24 mouse cellular contexts compared by ENCODE assay signal in the genomic region with DNA sequence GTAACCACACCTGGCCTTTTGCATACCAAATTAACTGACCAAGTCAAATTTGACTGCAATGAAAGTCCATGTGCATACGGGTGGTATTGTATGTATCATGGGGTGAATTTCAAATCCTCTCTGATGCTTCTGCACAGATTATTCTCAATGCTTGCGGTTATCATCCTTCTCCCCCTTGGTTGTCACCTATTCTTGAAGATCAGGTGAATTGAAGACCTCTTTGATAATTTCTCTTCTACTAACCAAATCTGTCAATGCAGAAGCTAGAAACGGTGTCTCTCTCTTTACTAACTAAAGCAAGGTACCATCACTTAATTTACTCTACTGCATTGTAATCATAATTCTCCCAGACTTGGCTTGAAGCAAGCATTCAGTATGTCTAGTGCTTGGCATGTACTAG.
"Had no signal": no experiment of that assay in that cellular context is flagged by ENCODE, and none has a peak within 500 bp of the region (broad histone marks: within the 10 kb centered on the region; RNA-seq: fewer than 3 reads in every experiment).

No protein-coding gene starts in this region.

- H3K4me3 ChIP-seq: heart, adult 2 months; heart, embryonic 13.5 days; heart, embryonic 15.5 days; hindbrain, embryonic 12.5 days; kidney, embryonic 15.5 days; limb, embryonic 13.5 days; limb, embryonic 15.5 days; liver, embryonic 12.5 days had no signal

- H3K27me3 ChIP-seq: heart, embryonic 13.5 days; heart, embryonic 15.5 days; hindbrain, embryonic 12.5 days; kidney, embryonic 15.5 days; limb, embryonic 13.5 days; limb, embryonic 15.5 days; liver, embryonic 12.5 days had no signal

- H3K9me3 ChIP-seq: heart, embryonic 13.5 days; heart, embryonic 15.5 days; hindbrain, embryonic 12.5 days; kidney, embryonic 15.5 days; limb, embryonic 13.5 days; limb, embryonic 15.5 days; liver, embryonic 12.5 days had no signal

- H3K27ac ChIP-seq: heart, adult 2 months; heart, embryonic 13.5 days; heart, embryonic 15.5 days; hindbrain, embryonic 12.5 days; hindbrain, embryonic 14.5 days; kidney, embryonic 15.5 days; kidney, postnatal 0 days; limb, embryonic 13.5 days; limb, embryonic 15.5 days; liver, embryonic 12.5 days; liver, embryonic 14.5 days had no signal

- H3K4me1 ChIP-seq: heart, embryonic 13.5 days; heart, embryonic 15.5 days; hindbrain, embryonic 12.5 days; kidney, embryonic 15.5 days; limb, embryonic 13.5 days; limb, embryonic 15.5 days; liver, embryonic 12.5 days had no signal

- DNase-seq: gastrocnemius, postnatal 14 days; gastrocnemius, postnatal 36 days; heart, adult 11 months; heart, adult 2 months; heart, postnatal 14 days; heart, postnatal 36 days; kidney, adult 11 months; kidney, adult 2 months; kidney, adult 9 months; kidney, postnatal 14 days; kidney, postnatal 36 days; layer of hippocampus, adult 9-11 months; layer of hippocampus, postnatal 36 days; left cerebral cortex, postnatal 4 days had no signal

- H3K36me3 ChIP-seq: heart, embryonic 13.5 days; heart, embryonic 15.5 days; hindbrain, embryonic 12.5 days; kidney, embryonic 15.5 days; limb, embryonic 13.5 days; limb, embryonic 15.5 days; liver, embryonic 12.5 days had no signal
